In genomic region chr15:56820977-56821579, GRCm38 (mm10) we compare ENCODE assay signal across 17 mouse cellular contexts.
DNase-seq lines count a peak whose midpoint lies in the region; ATAC-seq and TF ChIP-seq lines count a peak whose summit lies in the region.
"Had no signal": no experiment of that assay in that cellular context is flagged by ENCODE, and none has a peak within 500 bp of the region (broad histone marks: within the 10 kb centered on the region; RNA-seq: fewer than 3 reads in every experiment).

No protein-coding gene starts in this region.

- no peaks in the 10 kb centered on the region for H3K27me3 ChIP-seq in midbrain, embryonic 15.5 days (replicated peaks)
- H3K27me3 ChIP-seq in limb, embryonic 10.5 days (ENCODE audit: low read depth, poor library complexity, severe bottlenecking) = no peaks in the 10 kb centered on the region
- H3K27me3 ChIP-seq: hindbrain, embryonic 13.5 days had no signal

- H3K9ac ChIP-seq in midbrain, embryonic 15.5 days = no peak overlapping the region
- H3K9ac ChIP-seq: forebrain, embryonic 12.5 days; hindbrain, embryonic 13.5 days had no signal

- H3K27ac ChIP-seq in gastrocnemius, adult 2 months = peak overlapping the region; percentile 43
- no peak overlapping the region for H3K27ac ChIP-seq in midbrain, embryonic 15.5 days
- H3K27ac ChIP-seq in limb, embryonic 10.5 days = no peak overlapping the region
- H3K27ac ChIP-seq: forebrain, embryonic 12.5 days; heart, embryonic 10.5 days; hindbrain, embryonic 13.5 days had no signal

- ATAC-seq in midbrain, embryonic 15.5 days (replicated peaks) = peak; percentile 81

- intact Hi-C loops in gastrocnemius, adult 2 months (cut with DNase I) = no loop called here

- H3K4me1 ChIP-seq in midbrain, embryonic 15.5 days = no peaks in the 10 kb centered on the region
- H3K4me1 ChIP-seq in limb, embryonic 10.5 days = no peaks in the 10 kb centered on the region
- H3K4me1 ChIP-seq: heart, embryonic 10.5 days; hindbrain, embryonic 13.5 days had no signal

- no peaks in the 10 kb centered on the region for H3K36me3 ChIP-seq in midbrain, embryonic 15.5 days (replicated peaks)
- no peaks in the 10 kb centered on the region for H3K36me3 ChIP-seq in limb, embryonic 10.5 days
- H3K36me3 ChIP-seq: forebrain, embryonic 12.5 days; heart, embryonic 10.5 days; hindbrain, embryonic 13.5 days had no signal

- H3K4me3 ChIP-seq in gastrocnemius, adult 2 months = no peak overlapping the region
- no peak overlapping the region for H3K4me3 ChIP-seq in midbrain, embryonic 15.5 days
- no peak overlapping the region for H3K4me3 ChIP-seq in limb, embryonic 10.5 days
- H3K4me3 ChIP-seq: forebrain, embryonic 12.5 days; heart, embryonic 10.5 days; hindbrain, embryonic 13.5 days had no signal

- DNase-seq in gastrocnemius, adult 2 months = no peak
- DNase-seq in gastrocnemius, postnatal 10 days = no peak
- peak; percentile 38 for DNase-seq in retina, postnatal 1 day
- no peak for DNase-seq in retina, embryonic 14.5 days (ENCODE audit: low spot score)
- peak; percentile 21 for DNase-seq in skeletal muscle tissue, adult 2 months (ENCODE audit: low read depth, low spot score)
- DNase-seq in layer of hippocampus, postnatal 10 days (ENCODE audit: low spot score in 2 of 2) = no peak
- no peak for DNase-seq in limb, embryonic 10.5 days (ENCODE audit: low spot score)
- DNase-seq: adrenal gland, adult 2 months; adrenal gland, postnatal 25 days; cerebellum, adult 2 months; cerebellum, postnatal 10 days; gastrocnemius, postnatal 14 days; heart, postnatal 10 days had no signal

- no peaks in the 10 kb centered on the region for H3K9me3 ChIP-seq in midbrain, embryonic 15.5 days
- H3K9me3 ChIP-seq in limb, embryonic 10.5 days (replicated peaks) = no peaks in the 10 kb centered on the region
- H3K9me3 ChIP-seq: forebrain, embryonic 12.5 days; heart, embryonic 10.5 days; hindbrain, embryonic 13.5 days had no signal

- 28% methylated on average over 8 of the region's 8 CpGs for WGBS in midbrain, embryonic 15.5 days
- 79% methylated on average over 8 of the region's 8 CpGs for WGBS in limb, embryonic 10.5 days

- no peak for TF ChIP-seq CTCF in gastrocnemius, adult 2 months (IDR thresholded peaks at IDR 0.05)

- no peak overlapping the region for H3K4me2 ChIP-seq in midbrain, embryonic 15.5 days
- H3K4me2 ChIP-seq: forebrain, embryonic 12.5 days; hindbrain, embryonic 13.5 days had no signal

Comparison
In these comparisons a context has a peak if more than half of its experiments do, and no peak if none do; other contexts are left out.
1. DNase-seq: peak in retina, postnatal 1 day (single experiment) and skeletal muscle tissue, adult 2 months (single experiment); none in gastrocnemius, adult 2 months (single experiment), gastrocnemius, postnatal 10 days (single experiment), retina, embryonic 14.5 days (single experiment), layer of hippocampus, postnatal 10 days (0 of 2) and limb, embryonic 10.5 days (single experiment).